Mouse (Mus musculus) right cerebral cortex, adult 2 months (tissue): Measurements from ENCODE around the gene St8sia1.

Experiments
- DNase-seq, 2 experiments: peaks; one replicate each; pipeline ENCODE4 v3.0.0; 2021 to 2022; ENCODE audit warnings: low spot score in 2 of 2

St8sia1 gene

GRCm38 (mm10) chr6:142830221-142830620 is 134.0 kb downstream of the St8sia1 start:
- DNase-seq = no peak

GRCm38 (mm10) chr6:142825449-142825848 is 138.8 kb downstream of the St8sia1 start:
- DNase-seq = no peak

- no peak for DNase-seq
Observed at GRCm38 (mm10) chr6:142823008-142823787, 141.1 kb downstream of the St8sia1 start.

- DNase-seq = no peak
Observed at GRCm38 (mm10) chr6:142818306-142818705, 145.9 kb downstream of the St8sia1 start.

- DNase-seq = no peak
Observed at GRCm38 (mm10) chr6:142815513-142815912, 148.7 kb downstream of the St8sia1 start.

- DNase-seq = peak; percentile 94 to 96
Observed at GRCm38 (mm10) chr6:142814495-142814921, 149.7 kb downstream of the St8sia1 start.

- no peak for DNase-seq
Observed at GRCm38 (mm10) chr6:142814011-142814410, 150.2 kb downstream of the St8sia1 start.

- DNase-seq = no peak
Observed at GRCm38 (mm10) chr6:142812969-142813368, 151.3 kb downstream of the St8sia1 start.

GRCm38 (mm10) chr6:142810239-142810638 is 154.0 kb downstream of the St8sia1 start:
- DNase-seq = no peak

GRCm38 (mm10) chr6:142809373-142810098 is 154.7 kb downstream of the St8sia1 start:
- DNase-seq = no peak

GRCm38 (mm10) chr6:142806326-142806725 is 157.9 kb downstream of the St8sia1 start:
- DNase-seq = no peak

GRCm38 (mm10) chr6:142804402-142804801 is 159.8 kb downstream of the St8sia1 start, which contains the start of gene Sult6b2:
Sult6b2 (minus strand) TSS chr6:142804502.
- no peak for DNase-seq

- DNase-seq = no peak
Observed at GRCm38 (mm10) chr6:142802617-142803525, 161.4 kb downstream of the St8sia1 start.

GRCm38 (mm10) chr6:142801687-142802086 is 162.6 kb downstream of the St8sia1 start:
- DNase-seq = no peak

GRCm38 (mm10) chr6:142799704-142800374 is 164.4 kb downstream of the St8sia1 start:
- no peak for DNase-seq

GRCm38 (mm10) chr6:142798837-142799236 is 165.4 kb downstream of the St8sia1 start:
- DNase-seq = no peak

- DNase-seq = no peak
Observed at GRCm38 (mm10) chr6:142797996-142798395, 166.3 kb downstream of the St8sia1 start.

GRCm38 (mm10) chr6:142795655-142796441 is 168.4 kb downstream of the St8sia1 start:
- no peak for DNase-seq

- DNase-seq = no peak
Observed at GRCm38 (mm10) chr6:142795087-142795486, 169.2 kb downstream of the St8sia1 start.

GRCm38 (mm10) chr6:142793468-142793867 is 170.8 kb downstream of the St8sia1 start:
- DNase-seq = no peak
